Mouse (Mus musculus) ES-E14 (cell line): ENCODE measurements around the gene Ttc4.

ENCODE experiments used
- CHD2 ChIP-seq: IDR thresholded peaks from 2 replicates; pipeline ENCODE4 v1.6.1; 2014; ENCODE audit warnings: mild to moderate bottlenecking, low read depth, low read length, inconsistent platforms
- HCFC1 ChIP-seq: IDR thresholded peaks from 2 replicates; pipeline ENCODE4 v1.6.1; 2012; ENCODE audit warnings: low read length, inconsistent platforms, borderline replicate concordance; ENCODE audit not compliant: insufficient read depth
- MAFK ChIP-seq: IDR thresholded peaks from 2 replicates; pipeline ENCODE4 v1.6.1; 2014; ENCODE audit warnings: mild to moderate bottlenecking, low read depth, low read length, inconsistent platforms; ENCODE audit not compliant: insufficient read depth
- ZC3H11A ChIP-seq: IDR thresholded peaks from 2 replicates; pipeline ENCODE4 v1.6.1; 2012; ENCODE audit warnings: low read depth, mild to moderate bottlenecking, inconsistent platforms, low read length, borderline replicate concordance
- ZNF384 ChIP-seq: IDR thresholded peaks from 2 replicates; pipeline ENCODE4 v1.6.1; 2012; ENCODE audit warnings: low read depth, low read length, inconsistent platforms

DNA sequence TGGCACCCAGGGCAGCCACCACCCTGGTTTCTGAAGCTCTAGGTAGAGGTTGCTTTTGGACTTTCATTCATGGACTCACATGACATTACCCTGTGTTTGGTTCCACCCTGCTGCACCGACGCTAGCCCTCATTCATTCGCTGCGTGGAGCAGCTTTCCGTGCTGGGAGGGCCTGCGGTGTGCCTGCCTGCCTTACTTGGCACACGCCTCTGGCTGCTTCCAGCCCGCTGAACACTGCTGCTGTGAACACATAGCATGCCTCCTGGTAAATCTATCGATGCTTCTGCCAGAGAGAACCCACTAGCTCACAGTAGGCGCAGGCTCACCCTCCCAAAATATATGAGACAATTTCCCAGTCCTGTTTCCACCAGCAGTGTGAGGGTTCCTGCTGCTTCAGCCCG is 25.7 kb upstream of the Ttc4 start:
- TF ChIP-seq ZNF384 (no peak), ZC3H11A (no peak), CHD2 (no peak), MAFK (no peak), HCFC1 (no peak)
